Mouse (Mus musculus): ENCODE data around the gene Cdk1.
A peak's percentile ranks its signal among the peaks of the same experiment; 100 is the strongest.
"Not testable (repeated sequence)": the region's sequence is repeated elsewhere in the genome, so short reads cannot be mapped to it uniquely, and the experiment has no call there.

Cdk1 gene

DNA sequence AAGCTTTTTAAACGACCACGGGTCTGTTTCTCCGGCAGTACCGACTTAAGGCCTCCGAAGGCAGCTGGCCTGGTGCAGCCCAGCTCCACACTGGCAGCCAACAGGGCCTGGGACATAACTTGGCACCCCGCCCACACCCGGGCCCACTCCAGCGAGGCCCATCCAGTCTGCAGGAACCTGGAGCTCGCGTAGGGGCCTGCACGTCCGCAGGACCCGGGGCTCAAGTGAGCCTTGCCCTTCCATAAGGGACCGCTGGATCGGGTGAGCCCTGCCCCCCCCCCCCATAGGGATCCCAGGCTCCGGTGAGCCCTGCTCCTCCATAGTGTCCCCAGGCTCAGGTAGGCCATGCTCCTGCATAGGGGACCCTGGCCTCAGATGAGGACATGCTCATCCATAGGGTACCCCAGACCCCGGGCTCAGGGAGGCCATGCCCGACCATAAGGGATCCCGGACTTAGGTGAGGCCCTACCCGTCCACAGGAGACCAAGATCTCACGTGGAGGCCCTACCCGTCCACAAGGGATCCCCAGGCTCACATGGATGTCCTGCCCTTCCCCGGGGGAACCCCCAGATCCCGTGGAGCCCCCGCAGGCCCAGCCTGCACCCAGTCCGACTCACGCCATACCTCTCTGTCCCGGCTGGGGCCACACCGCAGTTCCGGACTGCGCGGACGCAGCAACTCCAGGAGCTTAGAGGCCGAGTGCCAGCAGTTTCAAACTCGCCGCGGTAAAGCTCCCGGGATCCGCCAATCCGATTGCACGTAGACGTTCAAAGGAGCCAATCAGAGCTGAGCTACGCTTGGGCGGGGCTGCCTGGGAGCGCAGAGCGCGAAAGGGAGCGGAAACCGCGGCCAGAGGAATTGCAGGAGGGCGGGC, at the start of gene Cdk1:
Gene Cdk1, minus strand, starts transcription at position 727 of the 874 bp plus-strand sequence.
- DNase-seq = peak; percentile 97 to 98

DNA sequence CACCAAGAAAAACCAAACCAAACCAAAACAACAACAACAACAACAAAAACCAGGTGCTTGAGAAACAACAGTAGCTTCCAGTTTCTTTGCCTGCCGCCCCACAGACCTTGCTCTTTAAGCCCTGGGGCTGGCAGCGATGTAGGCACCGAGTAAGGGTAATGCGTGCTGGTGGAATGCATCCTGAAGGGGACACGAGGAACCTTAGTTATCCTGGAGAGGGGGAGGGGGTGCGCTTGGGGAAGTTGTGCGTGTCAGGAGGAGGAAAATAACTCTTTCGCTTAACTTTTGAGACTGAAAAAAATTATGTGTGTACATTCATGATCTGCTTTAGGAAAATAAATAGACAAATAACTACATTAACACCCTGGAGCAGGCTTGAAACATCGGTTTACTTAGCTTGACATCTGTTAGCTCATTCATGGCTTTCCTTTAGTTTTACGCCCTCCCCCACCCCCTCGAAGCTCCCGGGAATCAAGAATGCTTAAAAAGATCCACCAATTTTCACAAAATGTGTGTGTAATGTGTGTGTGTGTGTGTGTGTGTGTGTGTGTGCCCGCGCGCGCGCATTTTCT, 47.2 kb upstream of the Cdk1 start:
- DNase-seq = peak; percentile 20 to 39

DNA sequence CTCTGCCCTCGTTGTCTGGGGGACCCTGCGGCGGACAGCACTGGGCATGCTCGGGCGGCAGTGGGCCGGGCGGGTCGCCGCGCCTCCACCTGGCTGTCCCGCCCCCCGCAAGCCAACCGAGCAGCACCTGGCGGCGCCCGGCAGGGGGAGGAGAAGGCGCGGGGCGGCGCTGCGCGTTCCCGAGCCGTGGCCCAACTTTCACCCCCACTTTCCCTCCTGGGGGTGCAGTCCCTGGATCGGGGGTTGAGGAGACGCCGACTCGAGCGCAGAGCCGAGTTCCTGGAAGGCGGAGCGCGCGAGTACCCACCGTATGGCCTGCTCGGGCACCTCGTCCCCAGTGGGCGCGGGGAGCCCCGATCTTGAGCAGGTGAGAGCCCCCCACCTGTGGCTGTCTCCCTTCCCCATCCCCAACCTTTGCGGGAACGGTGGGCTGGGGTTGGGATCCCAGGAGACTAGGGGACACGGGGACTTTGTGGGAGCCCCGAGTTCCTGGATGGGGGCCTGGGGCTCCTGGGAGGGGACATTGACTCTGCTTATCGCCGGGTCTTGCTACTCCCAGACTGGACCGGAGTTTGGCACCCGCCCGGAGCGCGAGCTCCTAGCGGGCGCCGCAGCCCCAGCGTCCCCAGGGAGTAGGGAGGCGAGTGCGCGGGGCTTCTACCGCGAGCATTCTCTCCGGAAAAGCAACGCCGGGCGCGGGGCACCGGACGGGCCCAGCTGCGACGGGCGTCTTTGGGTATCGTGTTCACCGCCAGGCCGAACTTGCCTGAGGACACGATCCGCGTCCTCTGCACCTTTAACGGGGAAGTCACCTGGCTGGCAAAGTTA, 46.2 kb upstream of the Cdk1 start, which contains the start of gene Ank3:
Gene Ank3, plus strand, starts transcription at position 11 of the 828 bp plus-strand sequence.
- DNase-seq = peak; percentile 68 to 78

DNA sequence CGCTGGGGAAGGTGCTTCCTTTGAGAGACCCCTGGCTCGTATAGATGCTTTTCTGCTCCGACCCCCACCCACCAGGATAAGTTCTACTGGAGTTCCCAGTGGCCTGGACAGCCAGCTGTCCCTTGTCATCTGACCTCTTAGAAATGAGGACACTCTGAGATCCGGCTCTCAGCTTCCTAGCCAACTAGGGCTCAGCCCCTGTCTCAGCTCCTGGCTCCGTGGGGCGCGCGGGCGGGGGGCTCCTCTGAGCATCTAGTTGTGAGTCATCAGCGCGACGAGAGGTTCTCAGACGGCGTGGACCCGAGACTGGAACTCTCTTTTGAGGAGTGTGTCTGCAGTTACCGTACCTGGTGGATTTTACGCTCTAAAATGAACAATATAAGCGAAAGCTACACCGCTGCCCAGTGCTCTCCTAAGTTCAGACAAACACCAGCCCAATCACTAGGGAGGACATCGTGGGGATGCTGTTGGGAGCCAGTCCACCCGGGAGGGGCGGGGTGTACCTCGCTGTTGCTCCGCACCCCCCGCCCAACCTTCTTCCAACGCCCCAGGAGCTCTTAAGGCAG, 45.5 kb upstream of the Cdk1 start:
- DNase-seq = peak; percentile 58 to 69

DNA sequence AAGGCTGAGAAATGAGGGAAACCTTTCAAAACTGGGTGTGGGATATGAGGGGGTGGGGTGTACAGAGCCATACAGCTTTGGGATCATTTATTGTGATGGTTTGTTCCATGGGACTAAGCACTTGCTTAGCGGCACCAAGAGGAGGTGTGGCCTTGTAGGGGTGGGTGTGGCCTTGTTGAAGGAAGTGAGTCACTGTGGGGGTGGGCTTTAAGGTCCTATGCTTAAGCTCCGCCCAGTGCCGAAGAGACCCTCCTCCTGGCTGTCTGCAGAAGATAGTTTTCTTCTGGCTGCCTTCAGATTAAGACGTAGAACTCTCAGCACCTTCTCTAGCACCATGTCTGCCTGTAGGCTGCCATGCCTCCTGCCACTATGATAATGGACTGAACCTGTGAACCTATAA, 36.8 kb upstream of the Cdk1 start:
- DNase-seq = no peak

DNA sequence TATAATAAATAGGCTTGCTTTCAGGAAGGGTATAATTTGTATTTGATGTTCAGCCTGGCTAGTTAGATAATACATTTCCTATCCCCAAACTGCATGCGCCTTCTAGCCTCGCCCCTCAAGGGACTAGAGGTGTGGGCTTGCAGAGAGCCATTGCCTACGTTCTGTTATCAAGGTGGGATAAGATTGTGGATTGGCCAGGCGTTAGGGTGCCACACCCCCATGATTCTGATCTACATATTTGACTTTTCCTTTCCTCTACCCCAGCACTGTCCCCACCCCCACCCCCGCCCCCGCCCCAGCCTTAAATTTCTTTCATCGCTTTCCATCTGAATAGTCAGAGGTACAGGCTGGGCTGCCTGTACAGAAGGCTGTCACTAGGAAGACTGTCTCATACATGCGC, 34.0 kb upstream of the Cdk1 start:
- DNase-seq = no peak

DNA sequence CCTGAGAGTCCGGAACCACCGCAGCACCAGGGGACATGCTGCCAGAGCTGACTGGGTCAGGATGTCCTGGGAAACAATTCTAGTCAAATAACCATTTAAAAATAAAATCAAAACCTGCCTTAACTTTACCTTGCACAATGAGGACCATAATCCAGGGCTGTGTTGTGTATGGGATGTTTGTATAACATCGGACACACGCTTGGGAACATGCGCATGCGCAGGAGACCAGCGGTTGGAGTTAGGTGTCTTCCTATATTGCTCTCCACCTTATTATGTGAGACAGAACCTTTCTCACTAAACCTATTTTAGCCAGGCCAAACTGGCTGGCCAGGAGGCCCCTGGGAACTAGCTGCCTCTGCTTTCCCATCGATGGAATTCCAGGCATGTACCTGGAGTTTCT, 32.4 kb upstream of the Cdk1 start:
- no peak for DNase-seq

DNA sequence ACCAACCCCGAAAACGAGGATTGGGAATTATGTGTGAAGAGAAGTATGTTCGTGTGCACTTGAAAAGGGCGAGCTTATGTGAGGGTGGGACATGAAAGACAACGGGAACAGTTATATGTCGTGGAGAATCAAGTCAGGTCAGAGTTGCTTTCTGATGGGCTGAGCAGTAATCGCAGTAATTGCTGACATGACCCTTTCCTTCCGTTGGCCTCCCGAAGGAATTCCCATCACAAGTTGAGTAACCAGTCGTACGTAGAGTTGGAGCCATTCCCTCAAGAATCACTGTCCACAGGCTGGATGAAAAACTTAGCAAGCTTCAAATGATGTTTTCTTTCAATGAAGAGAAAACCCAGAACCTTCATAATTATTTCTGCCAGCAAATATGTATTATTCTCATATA, 31.9 kb upstream of the Cdk1 start:
- no peak for DNase-seq

DNA sequence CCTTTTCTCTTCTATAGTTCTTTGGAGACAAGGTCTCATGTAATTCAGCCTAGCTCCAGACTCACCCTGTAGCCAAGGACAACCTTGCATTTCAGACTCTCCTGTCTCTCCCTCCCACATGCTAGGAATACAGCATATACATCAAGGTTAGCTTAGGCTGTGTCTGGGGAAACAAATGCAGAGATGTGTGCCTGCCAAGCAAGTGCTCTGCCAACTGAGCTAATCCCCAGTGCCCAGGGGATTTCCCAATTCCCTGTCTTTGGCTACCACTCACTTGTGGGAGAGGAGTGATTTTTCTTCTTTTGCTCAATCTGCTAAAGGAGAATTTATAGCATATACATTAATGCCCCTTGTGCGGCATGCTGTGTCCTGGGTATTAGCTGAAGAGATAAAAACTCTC, 30.4 kb upstream of the Cdk1 start:
- DNase-seq = no peak

DNA sequence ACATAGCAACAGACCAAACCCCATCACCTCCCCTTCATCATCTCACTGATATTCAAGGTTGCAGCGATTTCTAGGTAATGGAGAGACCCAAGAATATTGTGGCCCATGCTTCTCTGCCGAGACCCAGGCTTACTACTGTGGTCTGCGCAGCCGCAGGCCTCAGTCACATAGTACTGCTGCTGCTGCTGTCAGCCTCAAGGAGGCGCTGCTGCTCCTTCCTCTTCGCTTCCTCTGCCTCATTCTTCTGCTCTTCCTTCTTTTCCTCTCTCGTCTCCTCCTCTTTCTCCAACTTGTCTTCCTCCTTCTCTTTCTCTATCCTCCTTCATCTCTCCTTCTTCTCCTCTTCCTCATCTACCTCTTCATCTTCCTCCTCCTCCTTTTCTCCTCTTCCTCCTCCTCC, 22.4 kb upstream of the Cdk1 start:
- no peak for DNase-seq

DNA sequence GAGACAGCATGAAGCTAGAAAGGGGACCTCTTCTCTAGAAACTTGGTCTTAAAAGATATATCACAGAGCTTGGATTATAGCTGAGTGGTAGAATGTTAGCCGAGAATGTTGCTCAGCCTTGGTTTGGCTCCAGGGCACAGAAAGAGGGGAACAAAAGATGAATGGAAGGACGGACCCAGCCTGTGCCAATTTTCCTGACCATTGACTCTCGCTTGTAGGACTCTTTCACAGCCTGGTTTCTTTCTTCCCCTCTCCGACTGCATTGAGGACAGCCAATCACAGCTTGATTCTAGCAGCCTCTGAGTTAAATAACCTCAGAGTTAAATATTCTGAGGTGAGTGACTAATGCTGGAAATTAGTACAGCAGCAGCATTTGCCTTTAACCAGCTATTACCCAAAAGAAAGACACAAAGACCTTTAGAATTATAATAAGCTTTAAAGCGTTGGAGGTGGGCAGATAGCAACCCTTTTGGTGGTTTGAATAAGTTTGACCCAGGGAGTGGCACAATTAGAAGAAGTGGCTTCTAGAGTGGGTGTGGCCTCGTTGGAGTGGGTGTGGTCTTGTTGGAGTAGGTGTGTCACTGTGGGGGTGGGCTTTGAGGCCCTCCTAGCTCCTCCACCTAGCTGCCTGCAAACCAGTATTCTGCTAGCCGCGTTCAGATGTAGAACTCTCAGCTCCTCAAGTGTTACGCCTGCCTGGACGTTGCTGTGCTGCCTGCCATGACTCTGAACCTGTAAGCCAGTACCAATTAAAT, 21.2 kb upstream of the Cdk1 start:
- no peak for DNase-seq

DNA sequence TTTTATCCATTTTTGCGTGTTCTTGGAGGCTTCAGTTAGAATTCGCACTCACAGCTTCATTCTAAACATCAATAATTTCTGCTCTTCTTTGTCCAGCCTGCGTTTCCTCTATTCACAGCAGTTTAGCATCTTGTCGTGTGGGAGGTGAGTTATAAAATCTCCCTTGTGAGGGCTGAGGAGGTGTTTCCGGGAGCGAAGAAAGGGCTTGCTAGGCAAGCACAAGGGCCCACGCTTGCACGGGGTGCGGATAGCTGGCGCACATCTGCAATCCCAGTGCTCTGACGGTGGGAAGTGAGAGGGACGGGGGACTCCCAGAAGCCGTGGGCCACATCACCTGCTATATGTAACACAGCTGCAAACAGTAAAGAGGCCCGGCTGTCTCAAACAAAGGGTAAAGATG, 19.3 kb upstream of the Cdk1 start:
- DNase-seq = no peak

DNA sequence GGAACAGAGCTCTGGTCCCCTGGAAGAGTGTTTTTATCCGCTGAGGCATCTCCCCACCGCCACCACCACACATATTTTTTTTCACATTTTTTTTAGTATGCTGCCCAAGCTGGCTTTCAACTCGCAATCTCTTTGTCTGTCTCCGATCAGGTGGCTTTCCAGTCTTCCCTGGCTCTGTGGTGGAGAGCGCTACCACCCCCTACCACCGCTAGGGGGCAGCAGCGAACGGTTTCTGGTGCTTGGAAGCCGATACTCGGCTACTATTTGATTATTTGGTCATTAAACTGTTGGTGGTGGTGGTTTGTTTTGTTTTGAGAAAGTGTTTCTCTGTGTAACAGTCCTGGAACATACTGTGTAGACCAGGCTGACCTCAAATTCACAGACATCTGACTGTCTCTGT, 18.7 kb upstream of the Cdk1 start:
- DNase-seq = peak; percentile 64 to 65

DNA sequence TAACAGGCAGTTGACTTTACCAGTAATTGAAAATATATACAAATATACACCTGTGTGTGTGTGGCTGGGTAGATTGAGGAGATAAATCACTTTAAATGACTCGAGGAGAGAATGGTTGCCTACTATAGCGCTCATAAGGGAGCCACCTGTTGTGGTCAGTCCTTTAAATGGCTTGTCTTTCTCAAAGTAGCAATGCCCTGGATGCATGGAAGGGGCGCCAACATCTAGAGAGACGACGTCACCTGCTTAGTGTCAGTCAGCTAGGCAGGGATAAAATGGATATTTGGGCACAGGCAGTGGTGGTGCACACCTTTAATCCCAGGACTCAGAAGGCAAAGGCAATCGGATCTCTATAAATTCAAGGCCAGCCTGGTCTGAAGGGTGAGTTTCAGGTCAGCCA, 16.6 kb upstream of the Cdk1 start:
- no peak for DNase-seq

DNA sequence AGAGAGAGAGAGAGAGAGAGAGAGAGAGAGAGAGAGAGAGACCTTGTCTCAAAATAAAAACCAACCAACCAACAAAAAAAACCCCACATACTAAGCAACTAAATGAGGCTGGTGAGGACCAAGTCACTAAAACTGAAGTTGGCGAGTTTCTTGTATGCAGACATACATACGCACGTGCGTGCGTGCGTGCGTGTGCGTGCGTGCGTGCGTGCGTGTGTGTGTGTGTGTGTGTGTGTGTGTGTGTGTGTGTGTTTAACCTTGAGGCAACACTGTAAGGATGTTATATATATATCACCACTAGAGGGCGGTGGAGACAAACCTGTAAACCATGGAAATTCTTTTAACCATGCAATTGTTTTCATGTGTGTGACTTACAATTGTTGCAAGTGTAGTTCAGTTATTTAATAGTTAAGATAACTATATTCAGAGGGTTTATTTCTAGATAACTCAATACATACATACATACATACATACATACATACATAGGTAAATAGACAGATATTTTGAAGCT, 14.2 kb upstream of the Cdk1 start:
- DNase-seq = no peak

DNA sequence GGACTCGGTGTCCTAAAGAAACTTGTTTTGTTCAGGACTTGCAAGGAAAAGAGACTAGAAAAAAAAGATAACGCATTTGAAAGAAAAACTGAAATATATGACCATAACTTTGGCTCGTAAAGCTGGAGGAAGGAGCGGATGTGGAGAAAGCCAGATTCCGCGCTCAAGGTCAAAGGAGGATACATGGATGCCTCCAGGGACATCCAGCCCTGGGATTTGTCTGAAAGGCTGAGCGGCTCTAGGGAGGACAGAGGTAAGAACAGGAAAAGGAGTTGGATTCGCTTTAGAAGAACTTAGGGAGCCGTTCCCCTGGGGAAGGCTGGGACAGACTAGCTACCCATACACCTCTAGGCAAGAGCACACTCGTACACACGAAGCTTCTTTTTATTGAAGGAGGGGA, 13.5 kb upstream of the Cdk1 start:
- peak; percentile 40 to 47 for DNase-seq

DNA sequence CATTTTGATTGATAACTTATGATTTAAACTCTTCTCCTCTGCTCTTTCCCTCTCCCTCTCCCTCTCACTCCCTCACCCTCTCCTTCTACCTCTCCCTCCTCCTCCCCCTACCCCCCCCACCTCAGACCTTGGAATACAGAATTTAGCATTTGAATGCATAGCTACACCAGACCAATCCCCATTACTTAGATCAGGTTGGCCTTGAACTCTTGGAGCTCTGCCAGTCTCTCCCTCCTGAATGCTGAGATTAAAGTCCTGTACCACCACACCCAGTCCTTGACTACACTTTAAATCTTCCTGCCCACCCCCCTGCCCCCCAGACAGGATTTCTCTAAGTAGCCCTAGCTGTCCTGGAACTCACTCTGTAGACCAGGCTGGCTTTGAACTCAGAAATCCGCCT, 6.9 kb upstream of the Cdk1 start:
- DNase-seq = no peak

DNA sequence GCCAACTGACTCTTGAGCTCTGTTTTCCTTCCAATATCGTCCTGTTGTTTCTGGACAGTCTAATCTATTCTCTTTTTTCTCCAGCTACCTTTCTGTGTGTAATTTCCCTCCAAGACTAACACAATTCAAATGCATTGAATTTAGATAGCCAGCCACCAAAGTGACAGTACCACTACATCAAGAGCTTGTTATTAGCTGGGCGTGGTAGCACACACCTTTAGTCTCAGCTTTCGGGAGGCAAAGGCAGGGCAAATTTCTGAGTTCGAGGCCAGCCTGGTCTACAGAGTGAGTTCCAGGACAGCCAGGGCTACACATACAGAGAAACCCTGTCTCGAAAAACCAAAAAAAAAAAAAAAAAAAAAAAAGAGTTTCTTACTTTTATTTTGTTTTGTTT, 345 bp upstream of the Cdk1 start:
- DNase-seq = not testable (repeated sequence)

DNA sequence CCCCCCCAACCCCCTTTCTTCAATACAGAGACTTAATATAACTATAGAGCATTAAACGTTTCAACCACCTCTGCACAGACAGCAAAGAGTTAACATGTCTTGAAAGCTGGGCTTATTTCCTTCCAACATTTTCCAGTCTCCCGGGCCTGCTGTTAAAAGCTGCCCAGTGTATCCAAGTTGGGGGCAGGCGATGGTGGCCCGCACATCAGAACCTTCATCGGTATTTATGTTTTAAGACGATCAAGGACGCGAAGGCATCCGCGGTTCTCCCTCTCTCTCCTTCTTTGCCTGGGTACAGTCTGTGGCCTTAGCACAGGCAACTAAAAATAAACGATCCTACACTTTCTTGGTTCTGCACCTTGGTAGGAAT, 911 bp downstream of the Cdk1 start:
- peak in 1 of 2 experiments; percentile 42 for DNase-seq

DNA sequence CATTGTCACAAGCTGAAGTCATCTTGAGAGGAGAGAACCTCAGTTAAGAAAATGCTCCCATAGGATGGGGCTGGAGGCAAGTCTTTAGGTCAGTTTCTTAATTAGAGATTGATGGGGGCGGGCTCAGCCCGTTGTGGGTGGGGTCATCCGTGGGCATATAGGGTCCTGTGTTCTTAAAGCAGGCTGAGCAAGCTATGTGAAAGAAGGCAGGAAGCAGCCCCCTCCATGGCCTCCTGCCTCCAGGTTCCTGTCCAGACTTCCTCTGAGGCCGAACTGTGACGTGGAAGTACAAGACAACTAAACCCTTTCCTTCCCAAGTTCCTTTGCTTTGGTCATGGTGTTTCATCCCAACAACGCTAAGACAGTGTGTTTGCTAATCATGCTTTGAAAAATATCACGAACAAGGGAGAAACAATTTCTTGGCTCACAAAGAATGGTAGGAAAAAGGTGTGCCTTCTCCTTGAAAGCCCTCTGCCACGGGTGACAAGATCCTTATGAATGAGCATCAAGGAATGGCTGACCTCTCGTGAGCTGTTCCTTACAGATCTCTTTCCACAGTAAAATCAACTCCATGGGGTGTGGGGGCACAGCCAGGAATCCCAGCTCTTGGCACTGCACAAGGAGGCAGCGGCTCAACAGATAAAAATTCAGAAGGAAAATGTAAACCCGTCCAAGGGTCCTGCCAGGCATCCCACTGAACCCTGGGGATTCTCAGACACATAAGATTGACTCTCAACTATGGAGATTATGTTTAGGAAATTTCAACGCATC, 1.5 kb downstream of the Cdk1 start:
- peak; percentile 60 to 74 for DNase-seq

DNA sequence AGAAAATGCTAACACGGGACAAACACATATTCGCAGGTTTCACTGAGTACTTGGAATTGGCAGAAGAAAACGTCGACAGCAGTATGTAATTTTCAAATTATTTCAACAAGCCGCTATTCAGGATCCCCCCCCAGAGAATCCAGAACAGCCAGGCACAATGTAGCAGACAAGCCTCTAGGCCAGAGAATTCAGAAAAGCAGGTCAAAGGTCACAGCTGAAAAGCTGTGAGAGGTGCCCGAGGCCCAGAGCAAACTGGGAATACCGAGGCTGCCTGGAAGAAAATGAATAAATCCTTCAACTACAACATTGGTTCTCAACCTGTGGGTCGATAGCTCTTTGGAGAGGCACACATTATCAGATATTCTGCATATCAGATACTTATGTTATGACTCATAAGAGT, 4.5 kb downstream of the Cdk1 start:
- DNase-seq = no peak

DNA sequence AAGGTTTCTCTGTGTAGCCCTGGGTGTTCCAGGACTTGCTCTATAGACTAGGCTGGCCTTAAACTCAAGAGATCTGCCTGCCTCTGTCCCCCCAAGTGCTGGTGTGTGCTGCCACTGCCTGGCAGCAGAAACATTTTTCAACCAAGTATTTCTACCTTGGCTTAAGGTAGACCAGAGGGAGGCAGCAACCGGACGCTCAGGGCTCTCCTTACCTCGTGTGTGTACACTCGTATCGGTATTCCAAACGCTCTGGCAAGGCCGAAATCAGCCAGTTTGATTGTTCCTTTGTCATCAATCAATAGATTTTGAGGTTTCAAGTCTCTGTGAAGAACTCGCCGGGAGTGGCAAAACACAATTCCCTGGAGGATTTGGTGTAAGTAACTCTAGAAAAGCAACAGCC, 10.4 kb downstream of the Cdk1 start:
- DNase-seq = no peak
